Mouse (Mus musculus) right cerebral cortex, adult 18-20 months (tissue): ENCODE results near the gene Pfn3.
"Not testable (repeated sequence)": the region's sequence is repeated elsewhere in the genome, so short reads cannot be mapped to it uniquely, and the experiment has no call there.

ENCODE experiments used
- DNase-seq: peaks from one replicate; pipeline ENCODE4 v3.0.0; 2022; ENCODE audit warnings: mixed read lengths

Gene Pfn3

DNA sequence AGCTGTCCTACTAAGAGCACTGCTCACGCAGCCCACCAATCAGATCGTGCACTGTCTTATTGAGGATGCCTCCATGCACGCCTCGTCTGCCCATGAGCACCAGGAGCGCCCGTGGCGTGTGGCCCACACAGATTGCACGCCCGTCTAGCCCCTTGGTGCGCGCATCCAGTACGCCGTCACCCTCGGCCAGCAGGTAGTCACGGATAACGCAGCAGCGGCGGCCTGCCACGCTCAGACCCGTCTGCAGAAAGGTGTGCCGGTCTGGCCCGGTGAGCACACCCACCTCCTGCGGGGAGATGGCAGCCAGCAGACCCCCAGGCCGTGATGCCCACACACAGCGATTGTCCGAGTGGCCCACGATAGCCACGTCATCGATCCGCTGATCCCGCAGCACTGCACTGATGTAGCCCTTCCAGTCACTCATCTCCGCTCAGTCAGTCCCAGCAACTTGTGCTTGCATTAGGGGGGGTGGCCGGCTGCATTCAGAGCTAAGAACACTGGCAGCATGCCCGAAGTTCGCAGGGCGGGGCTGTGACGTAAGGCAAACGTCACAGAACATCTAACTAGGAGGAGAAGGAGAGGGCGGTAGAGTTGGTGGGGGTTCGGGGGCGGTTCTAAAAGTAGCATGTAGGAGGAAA, at the start of gene Pfn3:
TSS of gene Pfn3 (minus strand) at position 490 of the 638 bp plus-strand sequence.
- peak; percentile 87 for DNase-seq

GRCm38 (mm10) chr13:55464027-55464884, 49.2 kb upstream of the Pfn3 start, which contains the start of gene Prr7:
Prr7 (plus strand) TSS chr13:55464267.
- DNase-seq, result peak; percentile 77

DNA sequence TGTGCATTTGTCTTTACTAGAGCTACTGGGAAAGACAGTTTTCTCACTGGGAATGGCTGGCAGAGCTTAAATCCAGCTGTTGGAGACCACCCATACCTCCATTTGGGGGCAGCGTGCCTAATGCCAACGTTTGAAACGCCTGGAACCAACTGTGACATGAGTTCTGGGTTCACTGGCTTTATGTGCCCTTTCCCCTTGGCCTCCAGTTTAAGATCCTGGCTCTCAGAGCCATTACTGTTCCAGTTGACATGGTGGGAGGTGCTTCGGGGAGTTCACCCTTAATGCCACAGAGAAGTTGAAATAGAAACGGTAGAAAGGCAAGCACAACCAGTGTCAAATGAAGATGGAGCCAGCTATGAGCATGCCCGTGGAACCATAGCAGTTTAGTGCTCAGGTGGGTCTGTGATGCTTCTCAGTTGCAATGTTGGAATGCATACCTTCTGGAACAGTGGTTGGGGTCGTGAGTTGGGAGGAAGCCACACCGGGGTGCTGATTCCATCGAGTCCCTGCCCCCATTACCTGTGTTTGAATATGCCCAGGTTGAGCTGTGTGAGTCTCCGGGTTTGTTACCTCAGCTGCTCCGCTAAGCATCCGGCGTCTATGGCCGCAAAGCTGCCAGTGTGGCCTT, 48.5 kb upstream of the Pfn3 start:
- no peak for DNase-seq

GRCm38 (mm10) chr13:55462965-55463364, 47.9 kb upstream of the Pfn3 start:
- no peak for DNase-seq

GRCm38 (mm10) chr13:55451785-55452549, 36.9 kb upstream of the Pfn3 start:
- no peak for DNase-seq

GRCm38 (mm10) chr13:55451296-55451695, 36.3 kb upstream of the Pfn3 start:
- DNase-seq, result no peak

GRCm38 (mm10) chr13:55450511-55450980, 35.5 kb upstream of the Pfn3 start:
- peak; percentile 59 for DNase-seq

GRCm38 (mm10) chr13:55449679-55450441, 34.8 kb upstream of the Pfn3 start:
- no peak for DNase-seq

DNA sequence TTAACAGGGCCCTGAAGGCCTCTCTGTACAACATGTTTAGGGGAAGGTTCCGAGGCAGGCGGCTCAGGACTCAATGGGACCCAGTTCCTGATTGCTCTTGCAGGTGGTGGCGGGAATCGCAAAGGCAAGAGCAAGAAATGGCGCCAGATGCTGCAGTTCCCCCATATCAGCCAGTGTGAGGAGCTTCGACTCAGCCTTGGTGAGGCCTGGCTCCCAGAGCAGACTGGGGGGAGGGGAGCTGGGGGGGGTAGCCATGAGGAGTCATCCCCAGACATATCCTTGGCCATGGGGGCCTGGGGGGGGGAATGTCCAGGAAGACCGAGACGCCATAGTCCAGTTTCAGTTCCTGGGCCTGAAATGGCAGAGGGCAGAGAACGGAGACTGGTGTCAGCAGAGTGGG, 34.2 kb upstream of the Pfn3 start:
- no peak for DNase-seq

DNA sequence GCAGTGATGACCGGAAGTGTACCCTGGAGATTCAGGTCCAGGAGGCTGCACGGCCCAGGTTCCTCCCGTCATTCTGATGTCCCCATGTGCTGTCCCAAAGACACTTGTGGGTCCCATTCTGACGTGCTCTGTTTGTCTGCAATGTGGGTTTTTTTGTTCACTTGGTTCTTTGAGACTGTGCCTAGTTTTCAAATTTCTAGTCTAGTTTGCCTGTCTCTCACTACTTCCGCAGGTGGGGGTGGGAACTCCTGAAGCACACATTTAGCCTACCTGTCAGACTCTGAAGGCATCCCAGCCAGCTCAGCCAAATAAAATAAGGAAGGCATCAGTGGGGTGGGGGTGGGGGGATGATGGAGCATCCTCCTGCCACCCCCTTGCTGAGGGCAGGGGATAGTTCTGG, 33.1 kb upstream of the Pfn3 start:
- DNase-seq, result no peak

DNA sequence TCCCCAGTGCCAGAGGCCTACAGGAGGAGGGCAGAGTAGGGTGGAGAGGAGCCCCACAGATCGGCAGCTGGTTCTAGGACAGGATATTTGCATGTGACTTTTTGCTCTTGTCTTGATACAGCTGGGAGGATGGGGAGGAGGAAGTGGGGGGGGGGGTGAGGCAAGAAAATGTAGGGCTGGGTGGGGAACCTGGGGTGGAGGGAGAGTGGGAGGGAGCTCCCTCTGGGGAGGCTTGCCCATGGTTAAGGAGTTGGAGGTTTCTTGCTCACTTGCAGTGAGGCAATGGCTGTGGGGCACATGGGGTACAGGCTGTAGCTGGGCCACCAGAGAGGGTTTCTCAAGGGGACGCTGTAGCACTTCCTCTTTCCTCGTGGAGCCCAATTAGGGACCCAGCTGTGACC, 32.5 kb upstream of the Pfn3 start:
- DNase-seq, result no peak

- no peak for DNase-seq
Measured at GRCm38 (mm10) chr13:55446483-55447105, 31.6 kb upstream of the Pfn3 start.

- no peak for DNase-seq
Measured at GRCm38 (mm10) chr13:55445361-55446091, 30.5 kb upstream of the Pfn3 start.

DNA sequence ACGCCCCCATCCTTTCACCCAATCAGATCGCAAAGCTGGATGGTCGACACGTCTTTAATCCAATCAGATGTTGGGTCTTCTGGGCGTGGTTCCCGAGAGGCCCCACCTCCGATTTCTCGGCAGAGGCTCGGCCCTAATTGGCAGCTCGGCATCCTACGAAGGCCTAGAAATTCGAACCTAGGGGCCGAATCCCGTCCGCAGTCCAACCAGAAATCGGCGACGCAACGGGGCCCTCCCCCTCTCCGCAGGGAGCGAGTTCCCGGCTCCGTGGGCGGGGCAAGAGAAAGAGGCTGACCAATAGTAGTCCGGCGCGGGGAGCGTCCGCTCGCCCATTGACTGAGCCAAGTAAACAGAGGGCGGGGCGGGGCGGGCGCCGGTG, 29.9 kb upstream of the Pfn3 start, which contains the start of gene Grk6:
TSS of gene Grk6 (plus strand) at position 136 of the 379 bp plus-strand sequence.
- DNase-seq, result peak; percentile 100

DNA sequence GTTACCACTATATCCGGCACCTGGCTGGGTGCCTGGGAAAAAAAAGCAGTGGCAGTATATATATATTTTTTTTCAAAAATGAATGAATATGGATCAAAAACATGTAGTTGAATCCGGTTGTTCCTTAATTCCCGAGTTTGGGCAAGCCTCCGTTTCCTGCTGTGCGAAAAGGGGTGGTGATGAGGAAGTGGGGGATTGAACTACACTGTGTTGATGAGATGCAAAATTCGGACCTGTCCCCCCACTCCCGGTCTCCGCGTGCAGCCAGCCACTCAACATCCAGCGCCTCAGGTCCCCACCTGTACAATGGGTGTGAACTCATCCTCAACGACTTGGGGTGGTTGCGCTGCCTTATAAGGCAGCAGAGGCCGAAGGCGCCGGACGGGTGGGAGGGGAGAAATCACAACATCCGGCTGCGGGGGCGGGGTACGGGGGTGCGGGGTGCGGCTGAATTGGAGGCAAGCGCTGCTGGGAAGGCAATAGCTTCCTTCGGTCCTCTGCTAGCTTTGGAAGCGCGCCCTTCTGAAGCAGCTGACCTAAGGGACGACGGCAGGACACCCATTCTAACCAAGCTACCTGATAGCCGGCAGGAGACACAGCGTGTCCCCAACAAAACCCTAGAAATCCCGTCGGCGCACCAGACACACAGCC, 29.4 kb upstream of the Pfn3 start:
- no peak for DNase-seq

DNA sequence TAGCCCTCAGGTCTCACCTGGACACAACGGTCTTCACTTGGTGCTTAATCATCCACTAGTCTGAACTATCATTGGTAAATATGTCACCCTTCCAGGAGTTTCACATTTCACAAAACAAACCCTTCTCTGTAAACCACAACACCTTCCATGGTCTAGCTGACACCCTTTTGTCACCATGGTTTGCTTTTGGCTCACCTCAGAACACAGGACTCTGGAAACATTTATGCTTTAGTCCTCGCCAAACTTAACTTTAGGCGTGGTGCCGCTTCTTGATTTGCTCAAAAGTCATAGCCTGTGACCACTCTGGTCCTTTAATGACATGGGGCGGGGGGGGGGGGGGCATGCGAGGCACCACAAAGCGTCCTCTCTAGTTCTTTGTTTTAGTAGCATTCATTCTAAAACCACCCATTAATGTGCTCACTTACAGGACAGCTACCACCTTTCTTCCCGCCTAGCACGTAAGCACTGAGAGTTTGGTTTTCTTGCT, 28.8 kb upstream of the Pfn3 start:
- DNase-seq, result no peak

DNA sequence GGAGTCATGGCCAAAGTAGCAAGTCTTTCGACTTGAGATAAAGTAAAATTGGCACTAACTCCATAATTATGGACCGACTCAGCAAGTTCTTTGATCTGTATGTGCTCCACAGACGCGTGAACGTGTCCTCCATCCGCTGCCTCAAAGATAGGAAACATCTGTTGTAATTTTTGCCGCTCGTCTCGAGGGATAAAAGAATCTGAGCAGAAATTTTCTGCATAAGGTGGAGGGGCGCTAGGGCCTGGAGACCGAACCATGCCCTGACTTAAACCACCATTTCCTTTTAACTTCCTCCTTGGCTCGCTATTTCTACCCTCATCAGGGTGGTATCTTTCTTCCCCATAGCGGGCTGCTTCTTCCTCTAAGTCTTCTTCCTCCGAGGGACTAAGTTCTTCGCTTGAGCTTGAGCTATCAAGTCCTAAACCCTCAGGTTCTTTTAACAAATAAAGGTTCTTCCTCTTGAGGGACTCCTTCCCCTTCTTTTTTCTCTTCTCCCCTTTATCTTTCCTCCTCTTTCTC, 22.1 kb upstream of the Pfn3 start:
- not testable (repeated sequence) for DNase-seq

DNA sequence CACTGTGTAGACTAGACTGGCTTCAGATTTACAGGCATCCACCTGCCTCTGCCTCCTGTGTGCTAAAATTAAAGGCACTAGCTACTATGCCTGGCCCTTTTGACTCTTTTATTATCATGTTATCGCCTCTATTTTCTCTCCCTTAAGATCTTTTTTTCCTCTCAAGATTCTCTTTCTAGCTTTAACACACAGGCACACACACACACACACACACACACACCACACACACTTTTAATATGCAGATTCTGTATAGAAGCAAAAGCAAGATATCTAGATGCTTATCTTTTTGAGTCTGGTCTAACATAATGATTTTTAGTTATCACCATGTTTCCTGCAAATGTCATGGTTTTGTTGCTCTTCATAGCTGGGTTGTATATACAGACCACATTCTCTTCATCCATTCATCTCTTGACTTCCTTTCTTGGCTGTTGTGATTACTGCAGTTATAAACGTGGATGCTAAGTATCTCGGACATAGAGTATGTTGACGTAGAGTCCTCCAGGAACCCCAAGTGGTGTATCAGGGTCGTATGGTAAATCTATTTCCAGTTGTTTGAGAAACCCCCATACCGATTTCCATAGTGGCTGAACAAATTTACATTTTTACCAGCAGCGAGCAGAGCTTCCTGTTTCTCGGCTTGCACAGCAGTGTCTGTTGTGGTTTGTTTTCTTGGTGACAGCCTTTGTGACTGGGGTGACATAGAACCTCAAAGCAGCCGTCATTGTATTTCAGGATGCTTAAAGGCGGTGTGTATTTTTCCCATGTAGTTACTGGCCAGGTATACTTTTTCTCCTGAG, 17.1 kb upstream of the Pfn3 start:
- no peak for DNase-seq

- no peak for DNase-seq
Measured at GRCm38 (mm10) chr13:55430566-55430965, 15.5 kb upstream of the Pfn3 start.
